Mouse (Mus musculus) WW6 (cell line): ENCODE data around the gene Gm9125.
"Not testable (repeated sequence)": the region's sequence is repeated elsewhere in the genome, so short reads cannot be mapped to it uniquely, and the experiment has no call there.

ENCODE experiments used
- DNase-seq: peaks from one replicate; pipeline ENCODE4 v3.0.0-alpha.2; 2013; ENCODE audit warnings: low read depth, low spot score

The Gm9125 gene

DNA sequence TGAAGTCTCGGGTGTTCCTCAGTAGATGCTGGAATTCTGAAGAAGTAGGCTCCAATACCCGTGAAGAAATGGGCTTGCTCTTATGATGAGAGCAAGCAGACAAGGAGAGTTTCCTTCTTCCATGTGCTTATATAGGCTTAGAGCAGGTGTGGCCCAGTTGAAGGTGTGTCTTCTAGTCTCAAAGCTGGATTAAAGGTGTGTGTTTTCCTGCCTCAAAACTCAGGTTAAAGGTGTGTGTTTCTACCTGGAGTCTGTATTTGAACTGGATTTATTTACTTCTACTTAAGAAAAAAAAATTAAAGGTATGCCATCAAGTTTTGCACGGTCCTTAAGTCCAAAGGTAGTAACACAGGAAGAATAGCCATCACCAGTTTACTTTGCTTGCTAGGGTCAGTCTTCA lies at the start of gene Gm9125:
TSS of gene Gm9125 (minus strand) at position 101 of the 400 bp plus-strand sequence.
- not testable (repeated sequence) for DNase-seq

- not testable (repeated sequence) for DNase-seq
These were observed 17.9 kb upstream of the Gm9125 start, which contains the start of gene Gm10697 for GRCm38 (mm10) chr3:94072544-94072943. Gene Gm10697, minus strand, starts transcription at chr3:94072644.

GRCm38 (mm10) chr3:94049566-94050121 lies 5.0 kb downstream of the Gm9125 start:
- DNase-seq, result not testable (repeated sequence)

GRCm38 (mm10) chr3:94038241-94038640 lies 16.4 kb downstream of the Gm9125 start:
- DNase-seq, result not testable (repeated sequence)

DNA sequence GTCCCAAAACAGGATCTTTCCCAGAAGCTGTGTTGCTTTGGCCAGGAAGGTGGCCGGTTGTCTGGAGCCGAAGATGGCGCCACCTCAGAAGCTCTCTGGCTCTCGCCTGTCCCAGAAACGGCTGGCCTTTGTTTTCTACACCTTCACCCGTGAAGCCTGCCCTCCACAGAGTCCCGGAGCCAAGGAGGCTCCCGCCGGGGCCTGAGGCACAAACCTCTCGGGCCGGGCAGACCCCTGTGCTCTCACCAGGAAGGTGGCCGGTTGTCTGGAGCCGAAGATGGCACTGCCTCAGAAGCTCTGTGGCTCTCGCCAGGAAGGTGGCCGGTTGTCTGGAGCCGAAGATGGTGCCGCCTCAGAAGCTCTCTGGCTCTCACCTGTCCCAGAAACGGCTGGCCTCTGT lies 20.3 kb downstream of the Gm9125 start:
- DNase-seq, result not testable (repeated sequence)
